Mouse (Mus musculus): ENCODE results near the gene Cerk. TPM values are rescaled to one million over a fixed set of nuclear protein-coding genes. Genes with fewer than 3 reads are reported as not detected.
"Not testable (repeated sequence)": the region's sequence is repeated elsewhere in the genome, so short reads cannot be mapped to it uniquely, and the experiment has no call there.

Cerk gene
- polyA plus RNA-seq, 1 experiment from 2014 or later = 15.9 TPM

DNA sequence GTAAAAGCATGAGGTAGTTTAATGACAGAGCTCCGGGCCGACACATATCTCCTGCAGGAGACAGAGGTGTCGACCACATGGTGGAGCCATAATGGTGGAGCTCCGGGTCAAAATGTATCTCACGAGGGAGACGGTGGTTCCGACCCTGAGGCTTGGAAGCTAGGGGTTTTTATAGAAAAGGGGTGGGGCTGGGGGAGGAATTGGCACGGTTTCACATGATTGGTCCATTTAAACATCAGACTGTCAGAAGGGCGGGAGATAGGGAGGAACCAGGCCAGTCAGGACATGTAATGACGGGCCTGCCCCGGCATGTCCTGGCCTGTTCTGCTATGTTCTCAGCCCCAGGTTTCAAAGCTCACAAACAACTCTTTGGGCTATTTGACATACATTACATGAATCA is 36.0 kb upstream of the Cerk start:
- H3K4me3 ChIP-seq; H3K27me3 ChIP-seq (ENCODE audit: insufficient read depth, poor library complexity, severe bottlenecking); H3K36me3 ChIP-seq; DNase-seq (ENCODE audit: low spot score); H3K27ac ChIP-seq; H3K9me3 ChIP-seq: not testable (repeated sequence)
- 0 out of 2 replicates have a peak, but pooled peaks cover 13% of the 10 kb centered on the region for H3K4me1 ChIP-seq (replicated peaks)
- 88% methylated on average over 11 of the region's 11 CpGs for WGBS

DNA sequence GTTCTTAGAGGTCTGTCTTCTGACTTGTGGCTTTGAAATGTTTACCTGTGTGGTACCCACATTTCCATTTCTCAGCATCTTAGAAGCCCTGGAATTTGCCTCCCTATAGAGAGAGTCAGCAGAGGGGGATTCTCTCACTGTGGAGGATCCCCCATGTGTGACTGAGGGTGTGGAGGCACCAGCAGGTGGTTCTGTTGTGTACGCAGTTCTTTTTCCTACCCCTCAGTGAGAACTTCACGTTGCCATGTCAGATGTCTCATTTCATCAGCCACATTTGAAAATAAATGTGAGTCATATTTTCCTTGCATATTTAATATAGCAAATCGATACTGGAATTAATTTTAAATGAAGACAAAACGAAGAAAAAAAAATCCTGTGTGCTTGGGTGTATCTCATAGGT is 35.4 kb upstream of the Cerk start:
- H3K4me1 ChIP-seq (replicated peaks) = 0 out of 2 replicates have a peak, but pooled peaks cover 13% of the 10 kb centered on the region
- 77% methylated on average over 4 of the region's 4 CpGs for WGBS

DNA sequence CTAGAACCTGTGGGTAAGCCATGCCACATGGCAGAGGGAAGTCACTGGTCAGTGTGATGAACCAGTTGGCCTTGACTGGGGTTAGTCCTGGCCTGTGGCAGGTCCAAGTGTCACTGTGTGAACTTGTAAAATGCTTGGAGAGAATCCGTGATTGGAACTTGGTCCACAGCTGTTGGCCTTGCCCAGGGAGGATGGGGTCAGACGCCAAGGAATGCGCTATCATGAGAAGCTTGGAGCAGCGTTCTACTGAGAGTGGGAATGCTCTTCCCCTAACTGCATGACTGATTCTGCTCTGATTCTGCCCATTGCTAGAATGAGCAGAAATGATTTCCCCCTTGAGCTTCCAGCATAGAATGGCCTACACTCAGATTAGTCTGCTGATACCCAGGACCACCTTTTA is 34.8 kb upstream of the Cerk start:
- H3K27me3 ChIP-seq (ENCODE audit: insufficient read depth, poor library complexity, severe bottlenecking) = no peaks in the 10 kb centered on the region
- 0 out of 2 replicates have a peak, but pooled peaks cover 3% of the 10 kb centered on the region for H3K36me3 ChIP-seq
- 0 out of 2 replicates have a peak, but pooled peaks cover 13% of the 10 kb centered on the region for H3K4me1 ChIP-seq (replicated peaks)
- 0 out of 2 replicates have a peak, but pooled peaks cover 4% of the 10 kb centered on the region for H3K9me3 ChIP-seq
- no peak for DNase-seq (ENCODE audit: low spot score)
- 85% methylated on average over 4 of the region's 4 CpGs for WGBS
- no peak overlapping the region for H3K27ac ChIP-seq
- no peak overlapping the region for H3K4me3 ChIP-seq

More for the DNA sequence above, 35.4 kb upstream of the Cerk start:
- H3K27ac ChIP-seq = no peak overlapping the region
- no peak overlapping the region for H3K4me3 ChIP-seq
- 0 out of 2 replicates have a peak, but pooled peaks cover 4% of the 10 kb centered on the region for H3K9me3 ChIP-seq
- 0 out of 2 replicates have a peak, but pooled peaks cover 3% of the 10 kb centered on the region for H3K36me3 ChIP-seq
- no peaks in the 10 kb centered on the region for H3K27me3 ChIP-seq (ENCODE audit: insufficient read depth, poor library complexity, severe bottlenecking)
- no peak for DNase-seq (ENCODE audit: low spot score)

DNA sequence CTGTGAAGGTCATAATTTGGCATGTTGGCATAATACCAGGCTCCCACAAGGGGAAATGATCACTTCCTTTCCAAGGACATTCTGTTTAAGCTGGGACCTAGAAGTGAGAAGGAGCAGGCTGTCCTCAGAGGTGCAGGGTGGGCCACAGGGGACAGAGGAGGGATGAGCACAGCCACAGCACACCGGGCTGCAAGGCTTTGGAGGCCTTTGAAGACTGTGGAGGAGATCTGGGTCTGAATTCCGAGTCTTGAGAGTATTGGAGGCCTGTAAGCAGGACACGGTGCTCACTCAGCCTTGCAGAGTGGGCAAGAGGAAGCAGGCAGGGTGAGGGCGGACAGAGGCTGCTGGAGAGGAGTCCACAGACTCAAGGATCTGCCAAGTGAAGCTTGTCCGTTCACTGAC is 34.3 kb upstream of the Cerk start:
- 88% methylated on average over 5 of the region's 5 CpGs for WGBS
- peaks cover 15% of the 10 kb centered on the region; the same call in 1 of the 2 replicates for H3K4me1 ChIP-seq (replicated peaks)
- H3K36me3 ChIP-seq = 0 out of 2 replicates have a peak, but pooled peaks cover 3% of the 10 kb centered on the region

DNA sequence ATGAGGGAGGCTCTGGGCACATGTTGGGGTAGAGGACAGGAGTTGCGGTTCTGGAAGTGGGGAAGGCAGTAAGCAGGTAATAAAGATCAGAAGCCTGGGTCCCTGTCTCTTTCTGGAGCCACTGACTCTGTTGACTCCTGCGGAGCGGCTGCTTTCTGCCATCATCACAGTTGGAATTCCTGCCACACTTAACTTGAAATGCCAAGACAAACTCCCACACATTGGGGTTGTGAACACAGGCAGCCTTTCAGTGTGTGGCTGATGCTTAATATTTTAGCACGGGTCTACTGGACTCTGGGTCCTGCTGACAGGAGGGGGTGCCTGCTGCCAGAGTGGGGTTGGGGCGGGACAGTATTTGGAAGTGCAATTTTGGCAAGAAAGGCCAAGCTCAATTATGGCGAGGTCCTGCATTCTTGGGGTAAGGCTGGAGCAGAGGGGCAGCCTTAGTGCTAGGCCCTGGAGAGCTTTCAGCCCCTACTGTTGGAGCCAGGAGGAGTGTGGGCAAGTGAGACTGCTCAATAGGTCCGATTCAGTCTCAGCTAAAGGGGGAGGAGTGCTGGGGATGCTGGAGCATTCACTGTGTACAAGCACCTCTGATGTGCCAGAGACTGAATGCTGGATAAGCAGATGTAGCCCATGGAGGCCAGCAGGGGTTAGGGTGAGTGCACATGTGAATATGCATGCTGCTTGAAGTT is 33.7 kb upstream of the Cerk start:
- Histone ChIP-seq H3K27me3 (ENCODE audit: insufficient read depth, poor library complexity, severe bottlenecking) (no peaks in the 10 kb centered on the region), H3K27ac (no peak overlapping the region), H3K4me3 (no peak overlapping the region), H3K36me3 (0 out of 2 replicates have a peak, but pooled peaks cover 3% of the 10 kb centered on the region), H3K9me3 (0 out of 2 replicates have a peak, but pooled peaks cover 4% of the 10 kb centered on the region), H3K4me1 (replicated peaks) (peaks cover 20% of the 10 kb centered on the region)
- DNase-seq (ENCODE audit: low spot score) = no peak
- WGBS = 83% methylated on average over 7 of the region's 7 CpGs

More for the DNA sequence above, 34.3 kb upstream of the Cerk start:
- 0 out of 2 replicates have a peak, but pooled peaks cover 4% of the 10 kb centered on the region for H3K9me3 ChIP-seq
- no peak overlapping the region for H3K4me3 ChIP-seq
- no peak for DNase-seq (ENCODE audit: low spot score)
- H3K27me3 ChIP-seq (ENCODE audit: insufficient read depth, poor library complexity, severe bottlenecking) = no peaks in the 10 kb centered on the region
- H3K27ac ChIP-seq = no peak overlapping the region

DNA sequence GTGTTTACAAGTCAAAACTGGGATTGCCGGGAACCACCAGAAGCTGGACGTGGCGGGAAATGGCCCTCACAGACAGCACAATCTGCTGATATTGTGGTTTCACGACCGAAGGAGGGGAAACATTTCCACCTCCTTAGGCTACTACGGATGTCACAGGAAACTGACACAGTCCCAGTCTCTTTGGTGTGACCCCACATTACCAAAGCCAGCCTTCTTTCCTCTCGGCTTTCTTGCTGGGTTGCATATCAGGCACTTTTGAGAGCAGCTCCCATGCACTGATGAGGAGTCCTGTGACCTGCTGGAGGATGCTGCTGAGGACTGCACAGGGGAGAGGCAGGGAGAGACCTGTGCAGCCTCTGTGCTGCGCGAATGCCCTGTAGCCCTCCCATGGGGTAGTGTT is 30.7 kb upstream of the Cerk start:
- H3K27ac ChIP-seq; DNase-seq (ENCODE audit: low spot score); H3K36me3 ChIP-seq; H3K4me3 ChIP-seq; H3K27me3 ChIP-seq (ENCODE audit: insufficient read depth, poor library complexity, severe bottlenecking); H3K9me3 ChIP-seq: not testable (repeated sequence)
- peaks cover 40% of the 10 kb centered on the region for H3K4me1 ChIP-seq (replicated peaks)
- 88% methylated on average over 9 of the region's 9 CpGs for WGBS

DNA sequence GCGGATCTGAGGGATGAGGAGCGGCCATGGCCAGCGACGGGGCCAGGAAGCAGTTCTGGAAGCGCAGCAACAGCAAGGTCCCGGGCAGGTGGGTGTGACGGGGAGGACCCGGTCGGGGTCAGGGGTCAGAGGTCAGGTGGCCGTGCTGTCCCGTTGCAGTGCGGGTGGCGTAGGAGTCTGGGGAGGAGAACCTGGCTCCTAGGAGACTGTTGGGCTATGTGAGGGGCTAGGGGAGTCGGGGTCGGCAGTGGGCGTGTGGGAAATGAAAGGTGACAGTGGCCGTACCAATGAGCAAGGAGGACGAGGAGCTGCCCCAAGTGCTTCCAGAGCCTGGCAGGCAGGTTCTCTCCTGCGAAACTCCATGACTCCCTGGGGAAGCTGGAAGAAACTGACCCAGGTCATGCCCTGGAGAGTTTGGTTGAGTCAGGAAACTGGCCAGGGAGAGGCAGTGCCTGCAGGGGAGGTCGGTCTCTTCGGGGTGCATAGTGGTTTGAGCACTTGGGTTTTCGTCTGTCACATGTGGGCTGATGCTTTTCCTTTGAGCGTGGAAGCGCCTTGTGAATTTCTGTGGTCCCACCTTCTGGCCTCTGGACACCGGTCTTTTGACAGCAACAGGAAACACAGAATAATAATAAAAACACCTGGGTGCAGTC is 28.7 kb upstream of the Cerk start:
- H3K27me3 ChIP-seq (ENCODE audit: insufficient read depth, poor library complexity, severe bottlenecking) = no peaks in the 10 kb centered on the region
- H3K36me3 ChIP-seq = no peaks in the 10 kb centered on the region; the same call in 1 of the 2 replicates
- WGBS = 14% methylated on average over 25 of the region's 25 CpGs
- H3K4me3 ChIP-seq = peak overlapping the region; percentile 93
- DNase-seq (ENCODE audit: low spot score) = no peak
- peaks cover 33% of the 10 kb centered on the region for H3K4me1 ChIP-seq (replicated peaks)
- no peaks in the 10 kb centered on the region for H3K9me3 ChIP-seq
- peak overlapping the region; percentile 92 for H3K27ac ChIP-seq

DNA sequence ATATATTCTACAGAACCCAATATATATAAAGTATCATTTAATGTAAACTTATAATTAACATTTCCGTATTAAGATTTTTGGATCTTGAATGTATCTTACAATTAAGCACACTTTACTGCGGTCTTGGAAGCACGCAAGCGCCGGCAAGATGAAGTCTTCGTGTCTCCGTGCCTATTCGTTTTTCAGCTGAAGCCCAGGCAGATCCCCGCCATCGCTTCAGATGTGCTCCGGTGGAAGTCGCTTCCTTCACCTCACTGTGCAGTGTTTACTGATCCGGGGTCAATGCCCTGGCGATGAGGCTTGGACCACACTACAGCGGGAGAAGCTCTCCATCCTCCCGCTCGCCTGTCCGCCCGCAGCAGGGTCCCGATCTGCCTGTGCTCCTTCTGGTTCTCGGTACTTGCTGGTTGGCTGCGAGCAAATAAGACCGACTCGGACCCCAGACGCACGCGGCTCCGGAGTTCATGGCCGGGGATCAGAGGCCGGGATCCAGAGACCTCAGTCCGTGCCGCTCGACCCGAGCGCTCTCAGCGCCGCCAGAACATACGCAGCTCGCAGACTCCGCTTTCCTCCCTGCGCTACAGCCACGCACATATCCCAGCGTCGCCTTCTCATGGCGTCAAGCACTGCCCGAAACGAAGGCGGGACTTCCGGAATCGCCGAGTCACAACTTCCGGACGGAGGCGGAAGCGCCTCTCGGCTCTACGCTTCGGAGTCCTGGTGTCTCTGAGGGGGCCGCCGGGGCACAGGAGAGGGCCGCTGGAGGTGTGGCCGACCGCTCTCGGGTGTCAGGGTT is 28.0 kb upstream of the Cerk start, which contains the start of gene Tbc1d22a:
Gene Tbc1d22a (plus strand): TSS at position 707 of the 796 bp plus-strand sequence.
- Histone ChIP-seq H3K4me1 (replicated peaks) (peaks cover 28% of the 10 kb centered on the region), H3K9me3 (no peaks in the 10 kb centered on the region), H3K4me3 (peak within 1 kb of the TSS; percentile 93), H3K36me3 (no peaks in the 10 kb centered on the region; the same call in 1 of the 2 replicates), H3K27ac (peak within 1 kb of the TSS; percentile 92), H3K27me3 (ENCODE audit: insufficient read depth, poor library complexity, severe bottlenecking) (no peaks in the 10 kb centered on the region)
- DNase-seq (ENCODE audit: low spot score) = peak; percentile 96
- under 1% methylated on average over 64 of the region's 64 CpGs for WGBS

DNA sequence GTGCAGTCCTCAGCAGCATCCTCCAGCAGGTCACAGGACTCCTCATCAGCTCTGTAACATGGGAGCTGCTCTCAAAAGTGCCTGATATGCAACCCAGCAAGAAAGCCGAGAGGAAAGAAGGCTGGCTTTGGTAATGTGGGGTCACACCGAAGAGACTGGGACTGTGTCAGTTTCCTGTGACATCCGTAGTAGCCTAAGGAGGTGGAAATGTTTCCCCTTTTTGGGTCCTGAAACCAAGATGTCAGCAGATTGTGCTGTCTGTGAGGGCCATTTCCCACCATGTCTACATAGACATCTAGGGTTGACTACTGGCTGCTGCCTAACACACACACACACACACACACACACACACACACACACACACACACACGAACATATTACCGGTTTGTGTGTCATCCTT is 26.3 kb upstream of the Cerk start:
- not testable (repeated sequence) for H3K27ac ChIP-seq; H3K9me3 ChIP-seq; H3K4me3 ChIP-seq; DNase-seq (ENCODE audit: low spot score); H3K27me3 ChIP-seq (ENCODE audit: insufficient read depth, poor library complexity, severe bottlenecking); H3K36me3 ChIP-seq
- WGBS = 93% methylated on average over 5 of the region's 5 CpGs
- H3K4me1 ChIP-seq (replicated peaks) = peaks cover 28% of the 10 kb centered on the region

DNA sequence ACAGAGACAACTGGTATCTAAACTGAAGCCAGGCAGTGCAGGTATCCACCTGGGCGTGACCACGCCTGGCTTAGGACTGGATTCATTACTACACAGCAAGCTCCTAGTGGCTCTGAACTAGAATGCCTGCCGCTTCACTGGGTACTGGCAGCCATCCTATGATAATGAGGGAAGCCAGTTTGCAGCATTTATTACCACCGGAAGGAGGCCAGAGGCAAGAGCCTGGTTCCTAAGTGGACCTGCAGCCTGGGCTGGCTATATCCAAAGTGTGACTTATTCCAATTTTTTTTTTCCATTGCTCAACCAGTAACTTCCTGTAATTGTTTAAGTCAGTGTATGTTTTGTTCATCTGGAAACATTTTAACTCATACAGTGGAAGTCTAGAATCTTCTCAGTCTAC is 20.4 kb upstream of the Cerk start:
- H3K4me3 ChIP-seq = no peak overlapping the region
- DNase-seq (ENCODE audit: low spot score) = no peak
- no peaks in the 10 kb centered on the region for H3K27me3 ChIP-seq (ENCODE audit: insufficient read depth, poor library complexity, severe bottlenecking)
- H3K4me1 ChIP-seq (replicated peaks) = peaks cover 31% of the 10 kb centered on the region
- H3K27ac ChIP-seq = no peak overlapping the region
- no peaks in the 10 kb centered on the region for H3K9me3 ChIP-seq
- WGBS = 76% methylated on average over 4 of the region's 4 CpGs
- H3K36me3 ChIP-seq = no peaks in the 10 kb centered on the region

DNA sequence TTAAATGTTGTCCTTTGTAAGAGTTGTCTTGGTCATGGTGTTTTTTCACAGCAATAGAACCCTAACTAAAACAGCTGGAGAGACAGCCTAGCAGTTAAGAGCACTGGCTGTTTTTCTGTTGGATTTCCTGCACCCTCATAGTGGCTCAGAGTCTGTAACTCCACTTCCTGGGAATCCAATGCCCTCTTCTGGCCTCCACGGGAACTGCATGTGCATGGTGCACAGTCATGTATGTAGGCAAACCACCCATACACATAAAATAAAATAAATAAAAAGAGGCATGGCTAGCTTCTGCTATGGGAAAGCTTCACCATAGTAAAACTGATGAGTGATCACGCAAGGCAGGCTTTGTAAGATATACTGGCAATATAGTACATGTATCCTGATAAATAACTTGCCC is 19.4 kb upstream of the Cerk start:
- Histone ChIP-seq H3K27ac (no peak overlapping the region), H3K9me3 (no peaks in the 10 kb centered on the region), H3K4me3 (no peak overlapping the region), H3K4me1 (replicated peaks) (peaks cover 40% of the 10 kb centered on the region), H3K36me3 (no peaks in the 10 kb centered on the region), H3K27me3 (ENCODE audit: insufficient read depth, poor library complexity, severe bottlenecking) (0 out of 2 replicates have a peak, but pooled peaks cover 3% of the 10 kb centered on the region)
- peak; percentile 44 for DNase-seq (ENCODE audit: low spot score)
- 48% methylated on average over 2 of the region's 2 CpGs for WGBS

DNA sequence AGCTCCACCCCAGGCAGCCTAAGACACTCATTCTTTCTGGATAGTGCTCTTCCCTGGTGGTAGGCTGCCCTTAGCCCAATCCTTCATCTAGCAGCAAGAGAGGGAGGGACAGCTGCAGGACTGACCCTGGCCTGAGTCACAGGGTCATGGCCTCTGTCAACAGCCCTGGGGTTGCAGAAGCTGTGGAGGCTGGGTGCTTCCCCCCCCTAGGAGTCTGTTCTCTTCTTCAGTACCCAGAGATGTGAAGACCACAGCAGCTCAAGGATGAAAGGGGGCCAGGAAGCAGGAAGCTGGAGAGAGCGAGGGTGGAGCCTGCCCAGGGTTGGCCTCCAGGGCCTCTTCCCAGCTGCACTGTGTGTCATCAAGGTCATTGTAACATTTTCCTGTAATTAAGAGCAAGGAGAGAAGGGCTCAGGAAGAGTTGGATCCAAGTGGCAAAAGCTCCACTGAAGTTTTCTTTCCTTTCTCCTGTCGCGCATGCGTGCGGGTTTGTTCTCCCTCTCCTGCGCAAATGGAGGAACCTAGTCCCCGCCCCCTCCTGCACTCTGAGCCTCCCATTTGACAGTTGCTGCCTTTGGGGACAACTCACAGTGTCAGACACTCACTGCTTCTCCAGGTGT is 18.1 kb upstream of the Cerk start:
- Histone ChIP-seq H3K9me3 (no peaks in the 10 kb centered on the region), H3K27me3 (ENCODE audit: insufficient read depth, poor library complexity, severe bottlenecking) (0 out of 2 replicates have a peak, but pooled peaks cover 3% of the 10 kb centered on the region), H3K4me1 (replicated peaks) (peaks cover 40% of the 10 kb centered on the region), H3K27ac (peak overlapping the region; percentile 37), H3K36me3 (no peaks in the 10 kb centered on the region), H3K4me3 (no peak overlapping the region)
- WGBS = 57% methylated on average over 7 of the region's 7 CpGs
- no peak for DNase-seq (ENCODE audit: low spot score)
